In the genomic region with DNA sequence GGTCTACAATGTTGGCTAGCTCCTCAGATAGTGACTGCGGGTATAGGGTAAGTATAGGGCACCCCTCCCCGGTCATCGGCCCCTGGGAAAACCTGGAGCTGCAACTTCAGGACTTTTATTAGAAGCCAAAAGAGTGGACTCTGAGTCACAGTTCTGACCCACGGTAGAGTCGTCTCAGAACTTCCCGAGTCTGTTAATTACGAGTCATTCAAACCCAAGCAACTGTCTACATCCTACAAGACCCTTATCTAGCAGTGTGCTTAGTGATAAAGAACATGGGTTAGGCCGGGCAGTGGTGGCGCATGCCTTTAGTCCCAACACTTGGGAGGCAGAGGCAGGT, we compare ENCODE assay signal across 23 mouse cellular contexts. TPM values are rescaled to one million over a fixed set of nuclear protein-coding genes. Genes with fewer than 3 reads are reported as not detected.
DNase-seq lines count a peak whose midpoint lies in the region; ATAC-seq and TF ChIP-seq lines count a peak whose summit lies in the region.
"Had no signal": no experiment of that assay in that cellular context is flagged by ENCODE, and none has a peak within 500 bp of the region (broad histone marks: within the 10 kb centered on the region; RNA-seq: fewer than 3 reads in every experiment).

No protein-coding gene starts in this region.

- no peak overlapping the region for H3K4me3 ChIP-seq in cerebellum, adult 2 months (replicated peaks; ENCODE audit: insufficient read depth, low read depth, low read length)
- peak overlapping the region; percentile 87 for H3K4me3 ChIP-seq in testis, adult 2 months (ENCODE audit: control insufficient read depth, low read depth, low read length)
- no peak overlapping the region for H3K4me3 ChIP-seq in liver, embryonic 15.5 days (replicated peaks)
- no peak overlapping the region for H3K4me3 ChIP-seq in layer of hippocampus, adult 2 months
- H3K4me3 ChIP-seq: forebrain, embryonic 13.5 days; heart, adult 2 months had no signal

- H3K4me2 ChIP-seq in liver, embryonic 15.5 days, result peak overlapping the region; percentile 96
- H3K4me2 ChIP-seq: hindbrain, embryonic 14.5 days had no signal

- intact Hi-C loops in heart, postnatal 36 days (cut with DNase I), result loop anchor here (5.0 kb wide), 2 partner anchors 129 to 209 kb away; partner anchors contain the start of gene Tctn1

- H3K9me3 ChIP-seq in liver, embryonic 15.5 days (replicated peaks), result no peaks in the 10 kb centered on the region
- H3K9me3 ChIP-seq: embryonic facial prominence, embryonic 10.5 days; forebrain, embryonic 13.5 days; heart, embryonic 15.5 days; hindbrain, embryonic 10.5 days had no signal

- DNase-seq in cerebellum, adult 2 months, result no peak
- DNase-seq in cerebellum, adult 8-10 months, result no peak
- no peak for DNase-seq in testis, postnatal 10 days (ENCODE audit: low spot score)
- DNase-seq in heart, postnatal 36 days, result no peak
- DNase-seq in urinary bladder, postnatal 25 days (ENCODE audit: low spot score), result no peak
- no peak for DNase-seq in layer of hippocampus, adult 2 months (ENCODE audit: low spot score in 2 of 2)
- DNase-seq: adrenal gland, adult 2 months; adrenal gland, postnatal 36 days; cerebellum, adult 11 months; cerebellum, adult 9-11 months; forebrain, postnatal 0 days; gastrocnemius, postnatal 14 days; heart, postnatal 14 days had no signal

- no peaks in the 10 kb centered on the region for H3K36me3 ChIP-seq in testis, adult 2 months (ENCODE audit: control insufficient read depth, insufficient read depth, low read length)
- H3K36me3 ChIP-seq in liver, embryonic 15.5 days (replicated peaks), result no peaks in the 10 kb centered on the region
- H3K36me3 ChIP-seq: embryonic facial prominence, embryonic 10.5 days; heart, embryonic 15.5 days; hindbrain, embryonic 10.5 days had no signal

- TF ChIP-seq CTCF in cerebellum, adult 2 months (IDR thresholded peaks at IDR 0.05; ENCODE audit: borderline replicate concordance, insufficient read depth, low read depth, low read length), result no peak
- TF ChIP-seq CTCF in testis, adult 2 months (IDR thresholded peaks at IDR 0.05; ENCODE audit: control insufficient read depth, insufficient read depth, insufficient replicate concordance, low read depth, low read length), result no peak
- no peak for TF ChIP-seq CTCF in layer of hippocampus, adult 2 months (conservative IDR thresholded peaks at IDR 0.05)

- ATAC-seq in liver, embryonic 15.5 days (ENCODE audit: insufficient read depth), result no peak
- ATAC-seq: forebrain, embryonic 13.5 days; forebrain, postnatal 0 days had no signal

- WGBS in cerebellum, adult 2 months, result 92% methylated on average over 9 of the region's 9 CpGs
- 22% methylated on average over 9 of the region's 9 CpGs for WGBS in liver, embryonic 15.5 days (ENCODE audit: insufficient replicate concordance)

- H3K4me1 ChIP-seq in cerebellum, adult 2 months (ENCODE audit: control insufficient read depth, insufficient read depth, low read length), result peaks cover 36% of the 10 kb centered on the region
- peaks cover 40% of the 10 kb centered on the region for H3K4me1 ChIP-seq in testis, adult 2 months (ENCODE audit: control insufficient read depth, insufficient read depth, low read length)
- H3K4me1 ChIP-seq in liver, embryonic 15.5 days (replicated peaks), result peaks cover 69% of the 10 kb centered on the region

- no peaks in the 10 kb centered on the region for H3K27me3 ChIP-seq in cerebellum, adult 2 months (ENCODE audit: control insufficient read depth, insufficient read depth, low read length)
- H3K27me3 ChIP-seq in testis, adult 2 months (ENCODE audit: control insufficient read depth, insufficient read depth, low read length), result no peaks in the 10 kb centered on the region
- H3K27me3 ChIP-seq in liver, embryonic 15.5 days, result no peaks in the 10 kb centered on the region

- peak overlapping the region; percentile 29; the same call in 1 of the 2 replicates for H3K27ac ChIP-seq in cerebellum, adult 2 months (ENCODE audit: insufficient read depth, low read length)
- no peak overlapping the region for H3K27ac ChIP-seq in testis, adult 2 months (ENCODE audit: control insufficient read depth, insufficient read depth, low read depth, low read length)
- H3K27ac ChIP-seq in liver, embryonic 15.5 days (replicated peaks), result no peak overlapping the region
- no peak overlapping the region for H3K27ac ChIP-seq in layer of hippocampus, adult 2 months
- H3K27ac ChIP-seq: embryonic facial prominence, embryonic 10.5 days; forebrain, embryonic 13.5 days; heart, adult 2 months; heart, embryonic 15.5 days; hindbrain, embryonic 10.5 days; hindbrain, embryonic 14.5 days had no signal

- no peak for TF ChIP-seq POLR2A in cerebellum, adult 2 months (IDR thresholded peaks at IDR 0.05; ENCODE audit: borderline replicate concordance, insufficient read depth, low read length)
- no peak for TF ChIP-seq POLR2A in testis, adult 2 months (IDR thresholded peaks at IDR 0.05; ENCODE audit: control insufficient read depth, low read depth, low read length)

- H3K9ac ChIP-seq in liver, embryonic 15.5 days, result no peak overlapping the region
- H3K9ac ChIP-seq: forebrain, embryonic 13.5 days; forebrain, postnatal 0 days; heart, embryonic 15.5 days; hindbrain, embryonic 14.5 days had no signal

RNA-seq across cellular contexts. Expression of gene Ccdc63, which starts 7.6 kb away (rescaled TPM):
- polyA plus RNA-seq in cerebellum, adult 2 months (2012; rRNA removed), result 9.3 and 11.9 TPM in 2 replicates
- polyA plus RNA-seq in testis, adult 2 months (2012; rRNA removed), result 288 and 313 TPM in 2 replicates
- polyA plus RNA-seq in liver, embryonic 15.5 days (2015; fragmentation: Nextera tagmentation; extraction: Ambion mirVana), result 0.10 and 0.12 TPM in 2 replicates
- total RNA-seq in heart, postnatal 36 days (2021), result not detected
- total RNA-seq in layer of hippocampus, adult 2 months (2021), result 1 to 10 TPM in 1 of 2 experiments, under 1 TPM in 1; 0.39 to 1.2 TPM
- total RNA-seq: adrenal gland, adult 2 months; adrenal gland, postnatal 36 days; gastrocnemius, adult 18-20 months; gastrocnemius, postnatal 14 days; heart, postnatal 14 days had no signal
- polyA plus RNA-seq: adrenal gland, adult 2 months; C2C12; embryonic facial prominence, embryonic 10.5 days; forebrain, embryonic 13.5 days; hindbrain, embryonic 10.5 days had no signal

RNA-seq across cellular contexts. Expression of gene Ppp1cc, which starts 25.1 kb away (rescaled TPM):
- polyA plus RNA-seq in cerebellum, adult 2 months (2012; rRNA removed), result 410 and 458 TPM in 2 replicates
- polyA plus RNA-seq in testis, adult 2 months (2012; rRNA removed), result 524 and 547 TPM in 2 replicates
- polyA plus RNA-seq in liver, embryonic 15.5 days (2015; fragmentation: Nextera tagmentation; extraction: Ambion mirVana), result 142 and 147 TPM in 2 replicates
- 100 to 1,000 TPM; 118 to 125 TPM for total RNA-seq in heart, postnatal 36 days (2021)
- 100 to 1,000 TPM; 223 to 228 TPM for total RNA-seq in layer of hippocampus, adult 2 months (2021)

RNA-seq across cellular contexts. Expression of gene Myl2, which starts 32.3 kb away (rescaled TPM):
- 0.92 and 1.6 TPM in 2 replicates for polyA plus RNA-seq in cerebellum, adult 2 months (2012; rRNA removed)
- 1.4 and 1.5 TPM in 2 replicates for polyA plus RNA-seq in testis, adult 2 months (2012; rRNA removed)
- polyA plus RNA-seq in liver, embryonic 15.5 days (2015; fragmentation: Nextera tagmentation; extraction: Ambion mirVana), result 3.9 and 4.2 TPM in 2 replicates
- total RNA-seq in heart, postnatal 36 days (2021), result over 10,000 TPM; 18,107 to 20,333 TPM
- under 1 TPM in 1 of 2 experiments, not detected in 1; 0.88 TPM for total RNA-seq in layer of hippocampus, adult 2 months (2021)
- total RNA-seq: adrenal gland, adult 2 months had no signal
- polyA plus RNA-seq: adrenal gland, adult 2 months; C2C12; embryonic facial prominence, embryonic 10.5 days had no signal

Comparison
In these comparisons a context has a peak if more than half of its experiments do, and no peak if none do; other contexts are left out.
1. RNA of gene Ccdc63, which starts 7.6 kb away (polyA plus RNA-seq): 288 to 313 TPM in testis, adult 2 months; 9.3 to 11.9 TPM in cerebellum, adult 2 months and 0.10 to 0.12 TPM in liver, embryonic 15.5 days; every median in the first group is over 10 times any median in the second.